Comparison of ENCODE assay signal across 7 mouse cellular contexts in the genomic region with DNA sequence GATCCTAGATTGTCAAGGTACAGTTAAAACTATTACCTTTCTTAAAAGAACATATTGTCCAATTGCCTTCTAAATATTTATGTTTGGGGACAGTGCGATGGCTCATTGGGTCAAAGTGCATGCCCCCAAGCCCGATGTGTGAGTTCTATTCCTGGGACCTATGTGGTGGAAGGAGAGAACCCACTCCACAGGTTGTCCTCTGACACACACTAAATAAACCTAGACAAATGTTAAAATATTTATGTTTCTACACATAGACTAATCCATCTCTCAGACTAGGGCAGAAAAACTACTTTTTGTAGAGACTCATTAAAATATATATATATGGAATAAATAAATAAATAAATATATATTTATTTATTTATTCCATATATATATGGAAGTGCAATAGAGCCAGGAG. TPM values are rescaled to one million over a fixed set of nuclear protein-coding genes. Genes with fewer than 3 reads are reported as not detected.
DNase-seq lines count a peak whose midpoint lies in the region; ATAC-seq and TF ChIP-seq lines count a peak whose summit lies in the region.

No protein-coding gene starts in this region.

- peak overlapping the region; percentile 76 for H3K4me3 ChIP-seq in layer of hippocampus, adult 2 months
- H3K4me3 ChIP-seq in forebrain, embryonic 10.5 days: peak overlapping the region; percentile 75
- H3K4me3 ChIP-seq in limb, embryonic 12.5 days (replicated peaks): peak overlapping the region; percentile 86; the same call in 1 of the 2 replicates
- peak overlapping the region; percentile 97 for H3K4me3 ChIP-seq in neural tube, embryonic 14.5 days (ENCODE audit: low read depth, low read length)

- no peak for DNase-seq in layer of hippocampus, adult 2 months (ENCODE audit: low spot score in 2 of 2)
- no peak for DNase-seq in layer of hippocampus, adult 11-12 months (ENCODE audit: low spot score)
- DNase-seq in forebrain, embryonic 10.5 days (ENCODE audit: extremely low spot score, low spot score): no peak
- DNase-seq in left cerebral cortex, postnatal 14 days (ENCODE audit: low spot score in 2 of 2): no peak
- no peak for DNase-seq in spleen, postnatal 36 days (ENCODE audit: low spot score in 2 of 2)

- no peaks in the 10 kb centered on the region for H3K27me3 ChIP-seq in forebrain, embryonic 10.5 days (ENCODE audit: poor library complexity, severe bottlenecking)
- H3K27me3 ChIP-seq in limb, embryonic 12.5 days: no peaks in the 10 kb centered on the region
- H3K27me3 ChIP-seq in neural tube, embryonic 14.5 days (ENCODE audit: control insufficient read depth, insufficient read depth, low read length): no peaks in the 10 kb centered on the region; the same call in 1 of the 2 replicates

- WGBS in forebrain, embryonic 10.5 days: 94% methylated on average over 2 of the region's 2 CpGs
- WGBS in limb, embryonic 12.5 days: 91% methylated on average over 2 of the region's 2 CpGs
- 98% methylated on average over 2 of the region's 2 CpGs for WGBS in neural tube, embryonic 14.5 days

- peaks cover 10% of the 10 kb centered on the region for H3K4me1 ChIP-seq in forebrain, embryonic 10.5 days
- H3K4me1 ChIP-seq in limb, embryonic 12.5 days (replicated peaks): peaks cover 5% of the 10 kb centered on the region; the same call in 1 of the 2 replicates
- peaks cover 9% of the 10 kb centered on the region; the same call in 1 of the 2 replicates for H3K4me1 ChIP-seq in neural tube, embryonic 14.5 days (ENCODE audit: control insufficient read depth, insufficient read depth, low read length)

- no peak overlapping the region for H3K27ac ChIP-seq in layer of hippocampus, adult 2 months
- no peak overlapping the region for H3K27ac ChIP-seq in forebrain, embryonic 10.5 days
- no peak overlapping the region for H3K27ac ChIP-seq in limb, embryonic 12.5 days
- no peak overlapping the region for H3K27ac ChIP-seq in neural tube, embryonic 14.5 days (ENCODE audit: low read depth, low read length)

- H3K9ac ChIP-seq in limb, embryonic 12.5 days (replicated peaks): no peak overlapping the region
- H3K9ac ChIP-seq in neural tube, embryonic 14.5 days (replicated peaks; ENCODE audit: low read depth, low read length): no peak overlapping the region

- intact Hi-C loops in left cerebral cortex, postnatal 14 days (cut with DNase I): loop anchor here (2.0 kb wide), 1 partner anchor 49 kb away; a partner anchor contains a TSS

- TF ChIP-seq CTCF in layer of hippocampus, adult 2 months (conservative IDR thresholded peaks at IDR 0.05): no peak

- H3K9me3 ChIP-seq in forebrain, embryonic 10.5 days: no peaks in the 10 kb centered on the region; the same call in 1 of the 2 replicates
- H3K9me3 ChIP-seq in limb, embryonic 12.5 days: no peaks in the 10 kb centered on the region
- no peaks in the 10 kb centered on the region for H3K9me3 ChIP-seq in neural tube, embryonic 14.5 days (ENCODE audit: control insufficient read depth, low read length)

- H3K36me3 ChIP-seq in forebrain, embryonic 10.5 days (replicated peaks): peaks cover 27% of the 10 kb centered on the region
- H3K36me3 ChIP-seq in limb, embryonic 12.5 days: peaks cover 24% of the 10 kb centered on the region
- peaks cover 21% of the 10 kb centered on the region for H3K36me3 ChIP-seq in neural tube, embryonic 14.5 days (ENCODE audit: control insufficient read depth, insufficient read depth, low read length)

- ATAC-seq in limb, embryonic 12.5 days (ENCODE audit: insufficient number of reproducible peaks, insufficient read depth, low FRiP score, low TSS enrichment, low read depth): no peak
- ATAC-seq in neural tube, embryonic 14.5 days (ENCODE audit: low read depth): peak; percentile 55

- no peak overlapping the region for H3K4me2 ChIP-seq in limb, embryonic 12.5 days
- no peak overlapping the region for H3K4me2 ChIP-seq in neural tube, embryonic 14.5 days (ENCODE audit: low read depth, low read length)

RNA-seq across cellular contexts. Expression of a gene that starts 0.4 kb away (rescaled TPM):
- 10 to 100 TPM; 20.3 to 22.8 TPM for total RNA-seq in layer of hippocampus, adult 2 months (2021)
- 0.42 and 0.46 TPM in 2 replicates for polyA plus RNA-seq in forebrain, embryonic 10.5 days (2016; fragmentation: Nextera tagmentation; extraction: Ambion mirVana)
- polyA plus RNA-seq in limb, embryonic 12.5 days (2016; fragmentation: Nextera tagmentation; extraction: Ambion mirVana): 0.38 and 0.46 TPM in 2 replicates
- 0.40 and 0.57 TPM in 2 replicates for polyA plus RNA-seq in neural tube, embryonic 14.5 days (2014; fragmentation: Nextera tagmentation; extraction: Ambion mirVana)
- 10 to 100 TPM; 17.2 to 18.1 TPM for total RNA-seq in left cerebral cortex, postnatal 14 days (2021)

RNA-seq across cellular contexts. Expression of a gene that starts 48.4 kb away (rescaled TPM):
- 10 to 100 TPM; 27.5 to 28.4 TPM for total RNA-seq in layer of hippocampus, adult 2 months (2021)
- 31.0 and 33.8 TPM in 2 replicates for polyA plus RNA-seq in forebrain, embryonic 10.5 days (2016; fragmentation: Nextera tagmentation; extraction: Ambion mirVana)
- 34.2 and 34.8 TPM in 2 replicates for polyA plus RNA-seq in limb, embryonic 12.5 days (2016; fragmentation: Nextera tagmentation; extraction: Ambion mirVana)
- 43.7 and 44.3 TPM in 2 replicates for polyA plus RNA-seq in neural tube, embryonic 14.5 days (2014; fragmentation: Nextera tagmentation; extraction: Ambion mirVana)
- 10 to 100 TPM; 23.9 to 26.1 TPM for total RNA-seq in left cerebral cortex, postnatal 14 days (2021)
